Mouse (Mus musculus) bone marrow macrophage, adult 2 months (primary cell): ENCODE results near the gene Cyp46a1.

Experiments
- CTCF ChIP-seq: IDR thresholded peaks from 2 replicates; pipeline ENCODE4 v1.5.1; 2012; ENCODE audit warnings: low read depth, mild to moderate bottlenecking, low read length, moderate library complexity
- POLR2A ChIP-seq: IDR thresholded peaks from 2 replicates; pipeline ENCODE4 v1.6.1; 2012; ENCODE audit warnings: mild to moderate bottlenecking, low read depth, low read length, borderline replicate concordance

DNA sequence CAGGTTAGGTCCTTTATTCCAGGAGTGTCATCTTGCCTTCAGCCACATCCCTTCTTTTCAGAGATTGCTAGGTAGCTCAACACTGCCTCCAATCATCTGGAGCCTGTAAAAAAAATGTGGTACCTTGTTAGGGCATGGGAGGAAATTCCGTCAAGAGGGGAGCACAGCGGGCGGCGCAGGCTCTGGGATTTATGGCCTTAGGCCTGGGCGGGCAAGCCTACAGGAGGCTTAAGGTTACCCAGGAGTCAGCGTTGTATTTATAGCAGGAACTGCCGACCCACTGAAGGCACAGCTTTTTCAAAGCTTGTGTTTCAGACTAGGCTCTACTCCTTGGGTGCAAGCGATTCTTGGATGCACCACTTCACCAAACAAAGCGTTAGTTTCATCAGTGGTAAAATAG lies 39.4 kb downstream of the Cyp46a1 start:
- no peak for TF ChIP-seq CTCF
- no peak for TF ChIP-seq POLR2A
